Comparison of ENCODE assay signal across 9 mouse cellular contexts in genomic region chr2:134976796-134977330, GRCm38 (mm10).
DNase-seq lines count a peak whose midpoint lies in the region; ATAC-seq lines count a peak whose summit lies in the region.
"Had no signal": no experiment of that assay in that cellular context is flagged by ENCODE, and none has a peak within 500 bp of the region (broad histone marks: within the 10 kb centered on the region; RNA-seq: fewer than 3 reads in every experiment).

No protein-coding gene starts in this region.

- H3K27me3 ChIP-seq in hindbrain, embryonic 13.5 days = no peaks in the 10 kb centered on the region
- no peaks in the 10 kb centered on the region for H3K27me3 ChIP-seq in hindbrain, embryonic 12.5 days
- no peaks in the 10 kb centered on the region for H3K27me3 ChIP-seq in liver, embryonic 11.5 days (replicated peaks; ENCODE audit: control insufficient read depth, insufficient read depth, low read length)

- DNase-seq in fat pad, adult 2 months (ENCODE audit: extremely low read depth, low read depth, low spot score) = peak; percentile 74
- DNase-seq in liver, embryonic 11.5 days (ENCODE audit: low spot score) = no peak
- DNase-seq in spleen, postnatal 14 days (ENCODE audit: low spot score in 2 of 2) = no peak

- 0 out of 2 replicates have a peak, but pooled peaks have one; percentile 32 for ATAC-seq in hindbrain, embryonic 13.5 days (ENCODE audit: low FRiP score)
- ATAC-seq in hindbrain, embryonic 12.5 days (ENCODE audit: low FRiP score) = no peak
- ATAC-seq in cerebellum, adult (ENCODE audit: insufficient number of reproducible peaks, low FRiP score, low TSS enrichment) = peak; percentile 66
- ATAC-seq in liver, embryonic 11.5 days (replicated peaks; ENCODE audit: low FRiP score) = 0 out of 2 replicates have a peak, but pooled peaks have one; percentile 47
- ATAC-seq in granulocyte monocyte progenitor cell, adult 5-6 weeks (replicated peaks; ENCODE audit: poor library complexity, severe bottlenecking) = no peak
- no peak for ATAC-seq in monocyte, adult 5-6 weeks (replicated peaks; ENCODE audit: insufficient number of reproducible peaks, low FRiP score, low TSS enrichment, poor library complexity, severe bottlenecking)

- H3K9ac ChIP-seq in hindbrain, embryonic 13.5 days = no peak overlapping the region
- no peak overlapping the region for H3K9ac ChIP-seq in hindbrain, embryonic 12.5 days
- no peak overlapping the region for H3K9ac ChIP-seq in liver, embryonic 11.5 days (ENCODE audit: low read depth, low read length)

- H3K4me3 ChIP-seq in hindbrain, embryonic 13.5 days = no peak overlapping the region
- H3K4me3 ChIP-seq in hindbrain, embryonic 12.5 days = no peak overlapping the region
- H3K4me3 ChIP-seq in liver, embryonic 11.5 days (ENCODE audit: low read depth, low read length) = no peak overlapping the region
- H3K4me3 ChIP-seq: myocyte had no signal

- H3K9me3 ChIP-seq in hindbrain, embryonic 13.5 days = no peaks in the 10 kb centered on the region
- no peaks in the 10 kb centered on the region for H3K9me3 ChIP-seq in hindbrain, embryonic 12.5 days (replicated peaks)
- no peaks in the 10 kb centered on the region for H3K9me3 ChIP-seq in liver, embryonic 11.5 days (ENCODE audit: control insufficient read depth, low read length)

- 42% methylated on average over 3 of the region's 3 CpGs for WGBS in hindbrain, embryonic 13.5 days
- 33% methylated on average over 3 of the region's 3 CpGs for WGBS in hindbrain, embryonic 12.5 days
- WGBS in liver, embryonic 11.5 days = 73% methylated on average over 3 of the region's 3 CpGs

- H3K4me1 ChIP-seq in hindbrain, embryonic 13.5 days (replicated peaks) = peaks cover 7% of the 10 kb centered on the region
- 0 out of 2 replicates have a peak, but pooled peaks cover 2% of the 10 kb centered on the region for H3K4me1 ChIP-seq in hindbrain, embryonic 12.5 days
- H3K4me1 ChIP-seq in liver, embryonic 11.5 days (replicated peaks; ENCODE audit: control insufficient read depth, insufficient read depth, low read length) = no peaks in the 10 kb centered on the region

- no peaks in the 10 kb centered on the region for H3K36me3 ChIP-seq in hindbrain, embryonic 13.5 days
- H3K36me3 ChIP-seq in hindbrain, embryonic 12.5 days = no peaks in the 10 kb centered on the region
- no peaks in the 10 kb centered on the region for H3K36me3 ChIP-seq in liver, embryonic 11.5 days (ENCODE audit: control insufficient read depth, insufficient read depth, low read length)

- no peak overlapping the region for H3K4me2 ChIP-seq in hindbrain, embryonic 13.5 days
- H3K4me2 ChIP-seq in hindbrain, embryonic 12.5 days (replicated peaks) = no peak overlapping the region
- no peak overlapping the region for H3K4me2 ChIP-seq in liver, embryonic 11.5 days

- peak overlapping the region; percentile 26; the same call in 1 of the 2 replicates for H3K27ac ChIP-seq in hindbrain, embryonic 13.5 days
- H3K27ac ChIP-seq in hindbrain, embryonic 12.5 days = no peak overlapping the region
- H3K27ac ChIP-seq in liver, embryonic 11.5 days (ENCODE audit: low read depth, low read length) = no peak overlapping the region

Comparison
In these comparisons a context has a peak if more than half of its experiments do, and no peak if none do; other contexts are left out.
1. ATAC-seq: peak in hindbrain, embryonic 13.5 days (single experiment), cerebellum, adult (single experiment) and liver, embryonic 11.5 days (single experiment); none in hindbrain, embryonic 12.5 days (single experiment), granulocyte monocyte progenitor cell, adult 5-6 weeks (single experiment) and monocyte, adult 5-6 weeks (single experiment).